Mouse (Mus musculus): ENCODE results near the gene Nsg2.

The Nsg2 gene

GRCm38 (mm10) chr11:32013014-32013427, 12.8 kb downstream of the Nsg2 start:
- no peak for DNase-seq

GRCm38 (mm10) chr11:32013561-32013960, 13.3 kb downstream of the Nsg2 start:
- no peak for DNase-seq

GRCm38 (mm10) chr11:32018201-32018600, 17.9 kb downstream of the Nsg2 start:
- peak in 1 of 2 experiments; percentile 17 for DNase-seq

- DNase-seq = peak in 1 of 2 experiments; percentile 35
Observed at GRCm38 (mm10) chr11:32020031-32020965, 20.0 kb downstream of the Nsg2 start.

- no peak for DNase-seq
Observed at GRCm38 (mm10) chr11:32026634-32027033, 26.4 kb downstream of the Nsg2 start.

- no peak for DNase-seq
Observed at GRCm38 (mm10) chr11:32027474-32028342, 27.4 kb downstream of the Nsg2 start.

GRCm38 (mm10) chr11:32028605-32029004, 28.3 kb downstream of the Nsg2 start:
- DNase-seq = no peak

- no peak for DNase-seq
Observed at GRCm38 (mm10) chr11:32029356-32029755, 29.1 kb downstream of the Nsg2 start.

- no peak for DNase-seq
Observed at GRCm38 (mm10) chr11:32031396-32031795, 31.1 kb downstream of the Nsg2 start.

GRCm38 (mm10) chr11:32032053-32032452, 31.8 kb downstream of the Nsg2 start:
- DNase-seq = no peak

GRCm38 (mm10) chr11:32035831-32036230, 35.6 kb downstream of the Nsg2 start:
- no peak for DNase-seq

GRCm38 (mm10) chr11:32039656-32040055, 39.4 kb downstream of the Nsg2 start:
- no peak for DNase-seq

- DNase-seq = no peak
Observed at GRCm38 (mm10) chr11:32057389-32057788, 57.1 kb downstream of the Nsg2 start.

- no peak for DNase-seq
Observed at GRCm38 (mm10) chr11:32057861-32058260, 57.6 kb downstream of the Nsg2 start.

GRCm38 (mm10) chr11:32061020-32061419, 60.8 kb downstream of the Nsg2 start:
- DNase-seq = no peak

GRCm38 (mm10) chr11:32061874-32062273, 61.6 kb downstream of the Nsg2 start:
- no peak for DNase-seq

- no peak for DNase-seq
Observed at GRCm38 (mm10) chr11:32063775-32064510, 63.7 kb downstream of the Nsg2 start.

- no peak for DNase-seq
Observed at GRCm38 (mm10) chr11:32064511-32064862, 64.2 kb downstream of the Nsg2 start.

- no peak for DNase-seq
Observed at GRCm38 (mm10) chr11:32068736-32069490, 68.7 kb downstream of the Nsg2 start.

GRCm38 (mm10) chr11:32075163-32075562, 74.9 kb downstream of the Nsg2 start:
- DNase-seq = no peak

GRCm38 (mm10) chr11:32083462-32083861, 83.2 kb downstream of the Nsg2 start:
- no peak for DNase-seq

- no peak for DNase-seq
Observed at GRCm38 (mm10) chr11:32086525-32086924, 86.3 kb downstream of the Nsg2 start.

All from cerebellum, postnatal 25 days (tissue).